Mouse (Mus musculus) intestine, embryonic 16.5 days (tissue): ENCODE measurements around the gene Tbc1d16. TPM values are rescaled to one million over a fixed set of nuclear protein-coding genes. Genes with fewer than 3 reads are reported as not detected.

Experiments
- ATAC-seq: fragments of 200-750 bp; cut with Nextera tagmentation; 2 replicates; pipeline ENCODE4 v1.8.0; 2017; ENCODE audit warnings: moderate TSS enrichment, moderate library complexity
- H3K27ac ChIP-seq: fragments of 300-500 bp; sonication (generic); 2 replicates; pipeline ENCODE4 v1.5.1; 2014; ENCODE audit warnings: mild to moderate bottlenecking, low read length
- H3K27me3 ChIP-seq: fragments of 300-500 bp; sonication (generic); replicated peaks from 2 replicates; pipeline ENCODE4 v1.6.1; 2014; ENCODE audit warnings: low read length, control low read depth, mixed read lengths; ENCODE audit not compliant: control insufficient read depth, insufficient read depth
- H3K36me3 ChIP-seq: fragments of 300-500 bp; sonication (generic); 2 replicates; pipeline ENCODE4 v1.6.1; 2014; ENCODE audit warnings: low read length, control low read depth; ENCODE audit not compliant: control insufficient read depth, insufficient read depth
- H3K4me1 ChIP-seq: fragments of 300-500 bp; sonication (generic); 2 replicates; pipeline ENCODE4 v1.6.1; 2014; ENCODE audit warnings: low read length, control low read depth, mixed read lengths; ENCODE audit not compliant: control insufficient read depth, insufficient read depth
- H3K4me2 ChIP-seq: fragments of 300-500 bp; sonication (generic); 2 replicates; pipeline ENCODE4 v1.6.1; 2014; ENCODE audit warnings: low read depth, low read length, control low read depth
- H3K4me3 ChIP-seq: fragments of 300-500 bp; sonication (generic); 2 replicates; pipeline ENCODE4 v1.5.1; 2014; ENCODE audit warnings: mild to moderate bottlenecking, low read length
- H3K9ac ChIP-seq: fragments of 300-500 bp; sonication (generic); 2 replicates; pipeline ENCODE4 v1.6.1; 2014; ENCODE audit warnings: low read depth, low read length
- H3K9me3 ChIP-seq: fragments of 300-500 bp; sonication (generic); 2 replicates; pipeline ENCODE4 v1.6.1; 2016; ENCODE audit warnings: low read length, control low read depth; ENCODE audit not compliant: control insufficient read depth
- WGBS: fragments of 180-500 bp; shearing (Covaris S2); extraction: QIAGEN DNeasy Blood & Tissue Kit; methylation state at CpG from one replicate; pipeline ENCODE4 v1.1.7; 2014; 5-methylcytosine and 5-hydroxymethylcytosine counted together
- polyA plus RNA-seq: library from polyadenylated mRNA; unstranded; fragments of >200 nt; fragmentation: Nextera tagmentation; extraction: Ambion mirVana; gene quantifications from 2 replicates; pipeline ENCODE4 v1.2.1, GENCODE M21; 2015

Tbc1d16 gene
- polyA plus RNA-seq, 1 experiment from 2014 or later = 12.7 TPM

GRCm38 (mm10) chr11:119211604-119212309 lies 16.5 kb downstream of the Tbc1d16 start:
- Histone ChIP-seq H3K27ac (no peak overlapping the region), H3K4me1 (peaks cover 63% of the 10 kb centered on the region), H3K9ac (no peak overlapping the region), H3K4me2 (no peak overlapping the region), H3K4me3 (no peak overlapping the region), H3K36me3 (peaks cover 11% of the 10 kb centered on the region; the same call in 1 of the 2 replicates), H3K27me3 (no peaks in the 10 kb centered on the region), H3K9me3 (no peaks in the 10 kb centered on the region)
- 74% methylated on average over 21 of the region's 21 CpGs for WGBS
- ATAC-seq = no peak

- Histone ChIP-seq H3K9ac (0 out of 2 replicates have a peak overlapping the region, but pooled peaks have one; percentile 19), H3K9me3 (no peaks in the 10 kb centered on the region), H3K4me1 (peaks cover 50% of the 10 kb centered on the region), H3K4me2 (no peak overlapping the region), H3K27me3 (no peaks in the 10 kb centered on the region), H3K27ac (peak overlapping the region; percentile 65), H3K36me3 (peaks cover 14% of the 10 kb centered on the region; the same call in 1 of the 2 replicates), H3K4me3 (no peak overlapping the region)
- 76% methylated on average over 32 of the region's 32 CpGs for WGBS
- no peak for ATAC-seq
These were observed 17.8 kb downstream of the Tbc1d16 start for GRCm38 (mm10) chr11:119210321-119211100.

- Histone ChIP-seq H3K9me3 (no peaks in the 10 kb centered on the region), H3K9ac (no peak overlapping the region), H3K27ac (peak overlapping the region; percentile 65), H3K4me1 (peaks cover 40% of the 10 kb centered on the region), H3K27me3 (no peaks in the 10 kb centered on the region), H3K36me3 (peaks cover 16% of the 10 kb centered on the region; the same call in 1 of the 2 replicates), H3K4me3 (no peak overlapping the region), H3K4me2 (no peak overlapping the region)
- peak; percentile 62 for ATAC-seq
- 65% methylated on average over 10 of the region's 10 CpGs for WGBS
These were observed 18.8 kb downstream of the Tbc1d16 start for GRCm38 (mm10) chr11:119209371-119210025.

- Histone ChIP-seq H3K27me3 (no peaks in the 10 kb centered on the region), H3K27ac (no peak overlapping the region)
These were observed 19.4 kb downstream of the Tbc1d16 start for GRCm38 (mm10) chr11:119208870-119209370.

GRCm38 (mm10) chr11:119207986-119208385 lies 20.3 kb downstream of the Tbc1d16 start:
- no peak for ATAC-seq
- peaks cover 16% of the 10 kb centered on the region; the same call in 1 of the 2 replicates for H3K36me3 ChIP-seq
- no peak overlapping the region for H3K4me3 ChIP-seq
- no peak overlapping the region for H3K27ac ChIP-seq
- H3K4me1 ChIP-seq = peaks cover 26% of the 10 kb centered on the region
- H3K9ac ChIP-seq = no peak overlapping the region
- WGBS = 88% methylated on average over 6 of the region's 6 CpGs
- no peaks in the 10 kb centered on the region for H3K9me3 ChIP-seq
- H3K4me2 ChIP-seq = no peak overlapping the region
- H3K27me3 ChIP-seq = no peaks in the 10 kb centered on the region

More at GRCm38 (mm10) chr11:119208870-119209370, 19.4 kb downstream of the Tbc1d16 start:
- H3K4me3 ChIP-seq = no peak overlapping the region
- H3K9me3 ChIP-seq = no peaks in the 10 kb centered on the region
- WGBS = 95% methylated on average over 20 of the region's 20 CpGs
- no peak for ATAC-seq
- H3K36me3 ChIP-seq = peaks cover 16% of the 10 kb centered on the region; the same call in 1 of the 2 replicates
- peaks cover 36% of the 10 kb centered on the region for H3K4me1 ChIP-seq
- no peak overlapping the region for H3K9ac ChIP-seq
- no peak overlapping the region for H3K4me2 ChIP-seq

- Histone ChIP-seq H3K9ac (no peak overlapping the region), H3K36me3 (peaks cover 16% of the 10 kb centered on the region; the same call in 1 of the 2 replicates), H3K27ac (no peak overlapping the region), H3K9me3 (no peaks in the 10 kb centered on the region), H3K27me3 (no peaks in the 10 kb centered on the region), H3K4me1 (peaks cover 15% of the 10 kb centered on the region), H3K4me3 (no peak overlapping the region), H3K4me2 (no peak overlapping the region)
- no peak for ATAC-seq
- 34% methylated on average over 5 of the region's 5 CpGs for WGBS
These were observed 21.7 kb downstream of the Tbc1d16 start for GRCm38 (mm10) chr11:119206562-119206961.

GRCm38 (mm10) chr11:119205738-119206137 lies 22.6 kb downstream of the Tbc1d16 start:
- WGBS = 88% methylated on average over 10 of the region's 10 CpGs
- no peak for ATAC-seq
- H3K27ac ChIP-seq = no peak overlapping the region

GRCm38 (mm10) chr11:119203423-119203822 lies 24.9 kb downstream of the Tbc1d16 start:
- Histone ChIP-seq H3K9me3 (no peaks in the 10 kb centered on the region), H3K36me3 (peaks cover 14% of the 10 kb centered on the region; the same call in 1 of the 2 replicates), H3K4me2 (no peak overlapping the region), H3K4me1 (peaks cover 6% of the 10 kb centered on the region), H3K27me3 (no peaks in the 10 kb centered on the region), H3K4me3 (no peak overlapping the region), H3K9ac (no peak overlapping the region), H3K27ac (no peak overlapping the region)
- 58% methylated on average over 5 of the region's 5 CpGs for WGBS
- peak; percentile 21; the same call in 1 of the 2 replicates for ATAC-seq

More at GRCm38 (mm10) chr11:119205738-119206137, 22.6 kb downstream of the Tbc1d16 start:
- Histone ChIP-seq H3K27me3 (no peaks in the 10 kb centered on the region), H3K36me3 (peaks cover 16% of the 10 kb centered on the region; the same call in 1 of the 2 replicates), H3K4me1 (peaks cover 12% of the 10 kb centered on the region), H3K9ac (no peak overlapping the region), H3K9me3 (no peaks in the 10 kb centered on the region), H3K4me2 (no peak overlapping the region), H3K4me3 (no peak overlapping the region)

GRCm38 (mm10) chr11:119199233-119199601 lies 29.1 kb downstream of the Tbc1d16 start:
- no peak overlapping the region for H3K4me3 ChIP-seq
- no peak overlapping the region for H3K27ac ChIP-seq
- H3K9ac ChIP-seq = no peak overlapping the region
- no peaks in the 10 kb centered on the region for H3K36me3 ChIP-seq
- no peak for ATAC-seq
- H3K27me3 ChIP-seq = no peaks in the 10 kb centered on the region
- peaks cover 6% of the 10 kb centered on the region for H3K4me1 ChIP-seq
- WGBS = 85% methylated on average over 4 of the region's 4 CpGs
- H3K9me3 ChIP-seq = no peaks in the 10 kb centered on the region
- no peak overlapping the region for H3K4me2 ChIP-seq
